Mouse (Mus musculus) ES-CJ7 (cell line): ENCODE measurements around the gene Hexim1.

Source experiments
- DNase-seq: peaks from one replicate; pipeline ENCODE4 v3.0.0; 2011; ENCODE audit warnings: low read depth, low spot score

The Hexim1 gene

GRCm38 (mm10) chr11:103117591-103118009 is 1.6 kb downstream of the Hexim1 start:
- peak; percentile 27 for DNase-seq

GRCm38 (mm10) chr11:103118866-103119265 is 2.8 kb downstream of the Hexim1 start:
- no peak for DNase-seq

DNA sequence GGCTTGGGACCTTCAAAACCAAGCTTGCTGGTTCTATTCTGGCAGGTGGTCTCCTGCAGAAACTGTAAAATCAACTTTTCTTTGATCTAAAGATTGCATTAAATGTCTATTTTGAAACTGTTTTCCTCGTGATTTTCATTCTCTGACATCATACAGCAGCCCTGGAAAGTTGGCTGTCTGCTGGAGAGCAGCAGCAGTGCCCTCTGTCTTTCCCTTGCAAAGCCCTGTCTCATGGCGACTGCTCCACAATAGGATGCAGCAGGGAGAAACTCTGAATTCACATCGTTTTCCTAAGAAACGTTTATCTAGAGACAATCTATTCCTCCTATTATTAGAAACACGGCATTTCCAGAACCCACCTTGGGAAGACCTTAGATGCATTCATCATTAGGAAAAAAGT is 3.6 kb downstream of the Hexim1 start:
- no peak for DNase-seq

GRCm38 (mm10) chr11:103120315-103120714 is 4.3 kb downstream of the Hexim1 start:
- no peak for DNase-seq

- peak; percentile 41 for DNase-seq
Measured at GRCm38 (mm10) chr11:103131701-103132575, 15.9 kb downstream of the Hexim1 start, which contains the start of gene Hexim2. Gene Hexim2, plus strand, starts transcription at chr11:103132429.

- peak; percentile 100 for DNase-seq
Measured at GRCm38 (mm10) chr11:103132576-103133455, 16.8 kb downstream of the Hexim1 start.

DNA sequence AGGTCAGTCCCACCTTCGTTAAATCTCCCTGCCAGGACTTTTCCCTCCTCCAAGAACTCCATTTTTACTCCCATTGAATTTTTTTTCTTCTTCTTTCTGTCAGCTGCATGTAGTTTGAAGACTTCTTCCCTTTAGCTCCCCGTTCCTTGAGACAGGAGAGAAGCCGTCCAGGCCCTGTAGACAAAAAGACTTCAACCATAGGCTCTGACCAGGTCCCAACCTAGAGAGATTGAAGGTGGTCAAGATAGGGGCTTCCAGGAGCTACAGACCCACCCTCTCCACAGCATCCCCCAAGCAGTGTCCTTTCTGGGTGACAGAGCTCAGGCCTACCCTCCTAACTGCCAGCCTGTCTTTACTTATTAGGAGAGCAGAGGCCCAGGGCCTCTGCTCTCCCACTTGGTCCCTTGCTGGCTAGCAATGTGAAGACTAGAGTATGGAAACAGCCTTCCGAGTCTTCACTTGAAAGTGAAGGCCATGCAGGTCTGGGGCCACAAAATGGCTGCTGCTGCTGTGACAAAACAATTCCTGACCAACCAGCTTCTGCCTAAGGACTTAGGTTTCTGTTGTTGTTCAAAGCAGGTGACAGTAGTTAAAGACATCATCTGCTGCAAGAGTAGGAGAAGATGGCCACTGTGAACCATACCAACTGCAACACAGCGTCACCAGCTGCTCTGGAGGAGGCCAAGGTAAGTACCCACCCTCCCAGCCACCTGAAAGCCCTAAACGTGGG is 17.6 kb downstream of the Hexim1 start:
- no peak for DNase-seq

GRCm38 (mm10) chr11:103134221-103134620 is 18.2 kb downstream of the Hexim1 start:
- DNase-seq = no peak

GRCm38 (mm10) chr11:103136039-103136577 is 20.1 kb downstream of the Hexim1 start:
- DNase-seq = no peak

- no peak for DNase-seq
Measured at GRCm38 (mm10) chr11:103139951-103140762, 24.1 kb downstream of the Hexim1 start.

- DNase-seq = no peak
Measured at GRCm38 (mm10) chr11:103140763-103141100, 24.7 kb downstream of the Hexim1 start.

DNA sequence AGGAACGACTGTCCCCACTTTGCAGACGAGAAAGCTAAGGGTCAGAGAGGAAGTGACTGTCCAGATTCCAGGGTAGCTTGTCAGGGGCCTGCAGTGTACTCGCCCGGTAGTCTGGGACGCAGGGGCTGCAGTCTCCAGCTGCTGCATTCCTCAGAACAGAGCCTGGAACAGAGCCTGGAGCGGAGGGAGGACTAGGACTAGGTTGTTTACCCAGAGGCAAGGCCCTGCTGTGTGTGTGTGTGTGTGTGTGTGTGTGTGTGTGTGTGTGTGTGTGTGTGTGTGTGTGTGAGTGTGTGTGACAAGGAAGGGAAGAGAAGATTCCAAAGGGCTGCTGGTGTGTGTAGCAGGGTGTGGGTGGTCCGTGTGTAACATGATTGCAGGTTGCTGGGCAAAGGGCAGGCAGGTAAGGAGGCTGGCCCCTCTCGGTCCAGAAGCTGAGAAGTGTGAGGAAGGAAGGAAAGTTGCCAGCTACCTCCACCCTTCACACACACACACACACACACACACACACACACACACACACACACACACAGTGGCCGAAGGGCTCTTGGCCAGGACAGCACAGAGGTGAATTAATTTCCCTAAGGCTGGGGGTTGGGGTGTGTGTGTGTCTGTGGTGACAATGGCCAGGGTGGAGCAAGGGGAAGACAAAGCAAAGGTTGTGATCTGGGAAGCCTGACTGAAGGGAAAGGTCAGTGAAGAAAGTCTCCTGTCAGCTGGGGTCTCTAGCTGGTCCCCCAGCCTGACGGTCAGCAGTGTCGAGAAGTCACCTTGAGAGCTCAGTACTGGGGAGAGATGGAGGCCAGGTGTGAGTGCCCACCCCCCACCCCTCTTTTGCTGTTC is 25.3 kb downstream of the Hexim1 start:
- no peak for DNase-seq

- no peak for DNase-seq
Measured at GRCm38 (mm10) chr11:103141944-103142255, 25.9 kb downstream of the Hexim1 start.

DNA sequence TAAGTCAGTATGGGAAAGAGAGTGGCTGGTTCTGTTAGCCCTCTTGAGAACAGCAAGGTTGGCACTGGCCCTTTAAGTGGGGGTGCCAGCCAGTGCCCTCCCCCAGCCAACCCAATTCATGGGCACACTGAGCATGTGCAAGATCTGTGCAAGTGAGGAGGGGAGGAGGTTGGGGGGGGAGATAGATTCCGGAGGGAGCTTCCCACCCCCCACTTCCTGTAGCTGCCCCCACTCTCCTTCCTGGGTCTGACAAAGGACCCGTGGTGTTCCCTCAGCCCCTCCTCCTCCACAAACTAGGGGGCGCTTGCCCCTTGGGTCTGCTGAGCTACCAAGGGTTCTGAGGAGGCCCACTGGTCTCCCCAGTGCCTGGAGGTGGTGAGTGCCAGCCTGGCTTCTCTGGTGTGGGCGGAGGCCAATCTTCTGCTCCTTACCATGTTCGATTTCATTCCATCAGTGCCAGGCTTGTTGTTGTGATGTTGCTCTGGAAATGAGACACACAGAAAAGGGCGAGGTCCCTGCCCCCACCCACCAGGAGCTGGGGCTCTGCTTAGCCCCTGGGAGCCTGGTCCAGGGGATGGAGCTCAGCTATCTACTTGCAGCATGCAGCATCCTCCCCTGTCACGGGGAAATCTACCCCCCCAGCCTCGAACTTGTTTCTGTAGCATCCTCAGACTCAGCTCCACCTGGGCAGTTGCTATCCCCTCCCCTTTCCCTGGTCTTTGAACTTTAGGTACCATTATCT is 26.6 kb downstream of the Hexim1 start:
- no peak for DNase-seq

DNA sequence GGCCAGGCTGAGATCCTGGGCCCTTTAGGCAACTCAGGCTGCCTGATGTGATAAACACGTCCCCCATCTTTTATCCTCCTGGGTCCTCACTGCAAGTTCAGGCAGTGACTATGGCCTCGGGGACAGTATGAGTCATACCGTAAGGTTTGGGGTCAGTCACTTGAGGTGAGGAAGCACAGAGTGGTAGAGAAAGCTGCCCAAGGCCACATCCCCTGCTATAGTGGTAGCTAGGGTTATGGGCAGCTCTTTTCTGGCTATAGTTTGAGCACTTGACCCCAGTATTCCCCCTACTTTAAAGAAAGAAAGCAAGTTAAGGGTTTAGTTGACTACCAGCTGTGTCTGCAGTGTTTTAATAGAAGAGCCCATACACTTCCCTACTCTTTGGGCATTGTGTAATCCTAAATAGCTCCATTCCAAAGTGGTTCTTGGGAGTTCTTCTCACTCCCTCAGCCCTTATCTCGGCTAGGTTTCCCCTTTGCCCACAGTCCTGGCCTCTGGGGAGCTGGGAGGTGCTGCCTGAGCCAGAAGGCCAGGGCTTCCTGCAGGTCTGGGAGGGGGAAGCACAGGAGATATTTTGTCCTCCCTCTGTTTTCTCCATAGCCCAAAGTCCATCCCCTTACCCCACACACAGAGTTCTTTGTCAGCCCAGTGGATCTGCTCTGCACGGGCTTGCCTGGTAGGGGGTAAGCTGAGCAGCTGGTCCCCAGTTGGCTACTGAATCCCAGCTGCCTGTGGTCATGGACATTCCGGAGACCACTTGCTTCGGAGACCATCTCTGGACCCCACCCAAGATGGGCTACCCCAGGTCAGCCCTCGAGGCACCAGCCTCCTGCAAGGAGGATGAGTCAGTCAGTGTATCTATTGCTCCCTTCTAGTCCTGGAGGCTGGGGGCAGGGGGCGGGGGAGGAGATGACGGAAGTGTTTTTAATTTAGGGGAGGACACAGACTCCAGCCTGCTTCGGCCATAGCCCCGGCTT is 28.6 kb downstream of the Hexim1 start:
- no peak for DNase-seq

- no peak for DNase-seq
Measured at GRCm38 (mm10) chr11:103146386-103146785, 30.4 kb downstream of the Hexim1 start.

GRCm38 (mm10) chr11:103147766-103148165 is 31.7 kb downstream of the Hexim1 start:
- no peak for DNase-seq

GRCm38 (mm10) chr11:103149771-103150170 is 33.7 kb downstream of the Hexim1 start:
- no peak for DNase-seq
